Mouse (Mus musculus): Measurements from ENCODE around the gene Kifap3. TPM values are rescaled to one million over a fixed set of nuclear protein-coding genes. Genes with fewer than 3 reads are reported as not detected.

Gene Kifap3
- polyA plus RNA-seq, 1 experiment from 2014 or later, result 1.8 TPM

DNA sequence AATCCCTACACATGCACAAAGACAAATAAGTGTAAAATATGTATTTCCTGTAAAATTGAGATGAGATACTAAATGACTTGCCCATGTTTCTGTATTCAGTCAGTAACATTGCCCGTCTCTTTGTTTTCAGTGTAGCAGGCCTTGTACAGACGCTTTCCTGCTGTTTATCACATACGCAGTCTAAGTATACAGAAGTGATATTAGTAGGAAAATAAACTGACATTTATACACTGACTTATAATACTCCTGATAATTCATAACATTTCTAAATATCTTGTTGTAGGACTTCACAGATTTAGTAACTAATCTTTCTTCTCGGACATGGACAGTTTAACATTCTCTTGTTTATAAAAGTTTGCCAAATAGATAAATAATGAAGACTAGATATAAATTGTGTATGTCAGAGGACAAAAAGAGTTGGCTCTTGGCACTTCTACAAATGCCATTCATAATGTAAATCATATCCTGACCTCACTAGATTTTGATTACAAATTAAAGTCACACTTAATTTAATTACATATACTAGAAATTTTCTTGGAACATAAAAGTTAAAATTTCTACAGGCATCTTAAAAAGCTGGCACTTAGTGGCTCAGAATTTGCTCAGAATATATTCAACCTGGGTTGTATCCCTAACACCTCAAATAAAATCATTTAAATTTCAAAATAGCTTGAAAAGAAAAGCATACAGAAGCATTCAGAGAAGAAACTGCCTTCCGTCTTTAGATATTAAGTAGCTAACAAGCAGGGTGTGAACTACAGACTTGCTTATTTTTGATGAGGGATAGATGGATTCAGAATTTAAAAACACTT, 138.2 kb downstream of the Kifap3 start:
- Histone ChIP-seq H3K4me1 (ENCODE audit: insufficient read depth) (no peaks in the 10 kb centered on the region), H3K9ac (replicated peaks) (no peak overlapping the region), H3K9me3 (ENCODE audit: low read length) (no peaks in the 10 kb centered on the region), H3K36me3 (replicated peaks; ENCODE audit: insufficient read depth, low read length) (no peaks in the 10 kb centered on the region), H3K27me3 (ENCODE audit: insufficient read depth, low read length) (no peaks in the 10 kb centered on the region), H3K4me2 (ENCODE audit: low read depth, low read length) (no peak overlapping the region), H3K4me3 (ENCODE audit: low read depth, low read length) (no peak overlapping the region), H3K27ac (ENCODE audit: low read depth) (no peak overlapping the region)
- WGBS (ENCODE audit: insufficient replicate concordance), result 87% methylated on average over 5 of the region's 5 CpGs
- DNase-seq, result no peak
- no peak for TF ChIP-seq CTCF (IDR thresholded peaks at IDR 0.05; ENCODE audit: low read depth)
- TF ChIP-seq EP300 (IDR thresholded peaks at IDR 0.05; ENCODE audit: low read depth), result no peak
- no peak for ATAC-seq

DNA sequence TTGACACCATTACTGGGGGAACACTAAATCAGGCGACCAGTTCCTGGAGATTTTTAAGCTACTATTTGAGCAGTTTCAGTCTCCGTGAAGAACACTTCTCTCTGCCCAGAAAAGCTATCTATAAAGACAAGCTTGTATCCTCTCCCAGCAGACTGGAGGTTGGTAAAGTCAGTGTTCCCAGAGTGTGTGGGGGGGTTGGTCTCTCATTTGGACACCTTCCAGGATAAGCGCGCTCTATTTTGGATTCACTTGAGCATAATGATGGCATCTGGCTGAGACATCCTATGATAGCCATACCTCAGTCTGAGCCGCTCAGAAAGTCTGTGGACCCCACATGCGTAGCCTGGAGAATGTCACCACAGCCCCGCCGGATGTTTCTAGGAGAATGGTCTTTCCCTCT, 144.7 kb downstream of the Kifap3 start:
- Histone ChIP-seq H3K4me3 (ENCODE audit: low read depth, low read length) (no peak overlapping the region), H3K4me1 (ENCODE audit: insufficient read depth) (peaks cover 2% of the 10 kb centered on the region; the same call in 1 of the 2 replicates)
- ATAC-seq, result no peak

DNA sequence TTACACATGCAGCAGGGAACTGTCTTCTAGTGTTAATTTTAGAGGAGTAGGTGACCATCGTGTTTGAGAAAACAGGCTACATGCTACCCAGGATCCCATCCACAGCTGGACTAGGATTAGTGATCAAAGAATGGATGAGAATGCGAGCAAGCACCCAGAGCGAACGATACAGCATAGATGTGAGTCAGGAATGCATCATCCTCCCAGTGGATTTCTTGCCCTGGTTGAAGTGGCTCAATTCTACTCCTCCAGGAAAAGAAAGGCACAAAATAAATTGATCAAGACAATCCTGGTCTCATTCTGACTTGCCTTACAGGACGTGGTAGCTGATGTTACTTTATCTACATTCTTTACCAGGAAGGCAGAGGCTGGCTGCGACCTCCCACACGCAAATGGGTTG, 149.5 kb downstream of the Kifap3 start, which contains the start of gene Scyl3:
Gene Scyl3 (plus strand): TSS at position 255 of the 400 bp plus-strand sequence.
- H3K9me3 ChIP-seq (ENCODE audit: low read length), result no peaks in the 10 kb centered on the region

More for the DNA sequence above, 144.7 kb downstream of the Kifap3 start:
- Histone ChIP-seq H3K9me3 (ENCODE audit: low read length) (no peaks in the 10 kb centered on the region), H3K4me2 (ENCODE audit: low read depth, low read length) (no peak overlapping the region), H3K27me3 (ENCODE audit: insufficient read depth, low read length) (no peaks in the 10 kb centered on the region), H3K36me3 (replicated peaks; ENCODE audit: insufficient read depth, low read length) (no peaks in the 10 kb centered on the region), H3K27ac (ENCODE audit: low read depth) (no peak overlapping the region), H3K9ac (replicated peaks) (no peak overlapping the region)
- 81% methylated on average over 8 of the region's 8 CpGs for WGBS (ENCODE audit: insufficient replicate concordance)
- DNase-seq, result no peak
- TF ChIP-seq CTCF (IDR thresholded peaks at IDR 0.05; ENCODE audit: low read depth) (no peak), EP300 (IDR thresholded peaks at IDR 0.05; ENCODE audit: low read depth) (no peak)

DNA sequence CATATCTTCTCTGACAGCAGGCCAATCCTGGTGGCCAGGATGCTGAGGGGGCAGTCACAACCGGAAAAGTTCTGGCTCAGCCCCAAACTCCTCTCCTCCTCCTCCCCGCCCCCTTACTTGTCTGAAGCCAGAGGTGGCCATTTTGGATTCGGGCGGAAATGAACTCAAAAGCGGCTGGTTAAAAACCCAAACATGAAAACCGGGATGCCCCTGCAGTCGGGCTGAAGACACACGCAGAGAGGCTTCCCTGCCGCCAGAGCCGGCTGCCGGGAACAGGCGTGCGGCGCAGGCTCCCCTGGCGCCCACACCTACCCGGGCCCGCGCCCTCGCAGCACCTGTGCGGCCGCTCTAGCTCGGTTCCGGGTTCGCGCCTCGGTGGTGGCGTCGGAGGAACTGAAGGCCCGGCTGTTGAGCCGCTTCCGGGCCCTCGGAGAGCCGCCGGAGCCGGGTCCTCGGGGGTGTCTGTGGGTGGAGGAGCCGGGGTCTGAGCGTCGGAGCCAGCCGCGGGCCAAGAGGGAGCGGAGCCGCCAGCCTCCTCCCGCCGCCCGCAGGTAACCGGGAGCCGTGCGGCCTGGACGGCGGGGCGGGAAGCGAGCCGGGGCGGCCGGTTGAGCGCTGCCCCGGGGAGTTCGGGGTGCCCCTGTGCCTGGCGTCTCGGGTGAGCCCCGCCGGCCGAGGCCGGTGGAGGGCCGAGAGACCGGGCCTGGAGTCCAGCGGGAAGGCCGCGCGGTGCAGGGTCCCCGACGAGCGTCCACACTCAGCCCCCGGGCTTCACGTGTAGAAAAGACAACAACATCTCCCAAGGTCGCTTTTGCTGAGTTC, 150.5 kb downstream of the Kifap3 start:
- ATAC-seq, result peak; percentile 89
- peaks cover 10% of the 10 kb centered on the region for H3K36me3 ChIP-seq (replicated peaks; ENCODE audit: insufficient read depth, low read length)
- H3K4me3 ChIP-seq (ENCODE audit: low read depth, low read length), result peak overlapping the region; percentile 96
- under 1% methylated on average over 73 of the region's 77 CpGs for WGBS (ENCODE audit: insufficient replicate concordance)
- H3K9me3 ChIP-seq (ENCODE audit: low read length), result no peaks in the 10 kb centered on the region
- no peaks in the 10 kb centered on the region for H3K27me3 ChIP-seq (ENCODE audit: insufficient read depth, low read length)
- peak overlapping the region; percentile 85 for H3K27ac ChIP-seq (ENCODE audit: low read depth)
- peak; percentile 91 for DNase-seq
- H3K4me2 ChIP-seq (ENCODE audit: low read depth, low read length), result peak overlapping the region; percentile 77
- H3K9ac ChIP-seq (replicated peaks), result peak overlapping the region; percentile 97
- TF ChIP-seq EP300 (IDR thresholded peaks at IDR 0.05; ENCODE audit: low read depth) (peak; percentile 57; the same call in 1 of the 2 replicates), CTCF (IDR thresholded peaks at IDR 0.05; ENCODE audit: low read depth) (no peak)
- peaks cover 21% of the 10 kb centered on the region for H3K4me1 ChIP-seq (ENCODE audit: insufficient read depth)

More for the DNA sequence above, 149.5 kb downstream of the Kifap3 start, which contains the start of gene Scyl3:
- H3K4me3 ChIP-seq (ENCODE audit: low read depth, low read length), result peak within 1 kb of the TSS; percentile 96
- ATAC-seq (no peak), DNase-seq (no peak)
- 0 out of 2 replicates have a peak, but pooled peaks cover 4% of the 10 kb centered on the region for H3K36me3 ChIP-seq (replicated peaks; ENCODE audit: insufficient read depth, low read length)
- H3K27me3 ChIP-seq (ENCODE audit: insufficient read depth, low read length), result no peaks in the 10 kb centered on the region
- TF ChIP-seq CTCF (IDR thresholded peaks at IDR 0.05; ENCODE audit: low read depth) (no peak), EP300 (IDR thresholded peaks at IDR 0.05; ENCODE audit: low read depth) (no peak)
- H3K27ac ChIP-seq (ENCODE audit: low read depth), result peak within 1 kb of the TSS; percentile 85
- H3K9ac ChIP-seq (replicated peaks), result peak within 1 kb of the TSS; percentile 97
- peaks cover 21% of the 10 kb centered on the region for H3K4me1 ChIP-seq (ENCODE audit: insufficient read depth)
- 75% methylated on average over 7 of the region's 7 CpGs for WGBS (ENCODE audit: insufficient replicate concordance)
- H3K4me2 ChIP-seq (ENCODE audit: low read depth, low read length), result peak within 1 kb of the TSS; percentile 77

DNA sequence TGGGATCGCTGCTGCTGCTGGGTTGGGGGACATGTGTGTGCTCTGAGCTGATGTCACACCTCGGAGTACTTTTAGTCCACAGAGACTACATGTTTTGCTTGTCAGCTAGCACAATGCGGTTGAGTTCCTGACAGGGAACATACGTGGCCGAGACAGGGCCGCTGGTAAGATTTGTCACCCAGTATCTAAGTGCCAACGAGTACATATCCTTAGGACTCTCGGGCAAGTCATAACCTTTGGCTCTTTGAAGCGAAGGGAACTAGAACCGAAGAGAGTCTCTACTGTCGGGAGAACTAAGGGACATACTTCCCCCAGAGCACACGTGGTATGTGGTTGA, 151.0 kb downstream of the Kifap3 start:
- WGBS (ENCODE audit: insufficient replicate concordance), result under 1% methylated on average over 12 of the region's 12 CpGs
- Histone ChIP-seq H3K4me3 (ENCODE audit: low read depth, low read length) (peak overlapping the region; percentile 96), H3K9ac (replicated peaks) (peak overlapping the region; percentile 97), H3K27me3 (ENCODE audit: insufficient read depth, low read length) (no peaks in the 10 kb centered on the region), H3K27ac (ENCODE audit: low read depth) (peak overlapping the region; percentile 85), H3K9me3 (ENCODE audit: low read length) (no peaks in the 10 kb centered on the region), H3K36me3 (replicated peaks; ENCODE audit: insufficient read depth, low read length) (peaks cover 16% of the 10 kb centered on the region), H3K4me1 (ENCODE audit: insufficient read depth) (peaks cover 21% of the 10 kb centered on the region), H3K4me2 (ENCODE audit: low read depth, low read length) (peak overlapping the region; percentile 77)
- peak; percentile 33; the same call in 1 of the 2 replicates for ATAC-seq
- no peak for TF ChIP-seq CTCF (IDR thresholded peaks at IDR 0.05; ENCODE audit: low read depth)
- TF ChIP-seq EP300 (IDR thresholded peaks at IDR 0.05; ENCODE audit: low read depth), result no peak
- no peak for DNase-seq

DNA sequence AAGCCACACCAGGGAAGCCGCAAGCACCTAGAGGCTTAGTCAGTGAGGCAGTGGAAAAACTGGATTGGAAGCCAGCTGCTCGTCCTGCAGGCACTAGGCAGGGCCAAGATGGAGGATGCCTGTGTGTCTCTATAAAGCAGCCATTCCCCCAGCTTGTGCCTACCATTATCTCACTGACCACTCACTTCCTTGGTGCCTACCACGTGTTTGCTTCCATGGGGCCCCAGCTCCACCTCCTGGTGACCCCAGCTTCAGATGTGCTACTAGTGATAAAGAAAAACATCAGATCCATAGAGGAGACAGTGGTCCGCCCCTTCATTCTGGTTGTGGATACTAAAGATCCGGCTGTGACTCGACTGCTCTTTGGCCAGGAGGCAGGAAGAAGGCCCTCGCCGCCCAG, 152.4 kb downstream of the Kifap3 start:
- Histone ChIP-seq H3K4me3 (ENCODE audit: low read depth, low read length) (no peak overlapping the region), H3K4me2 (ENCODE audit: low read depth, low read length) (peak overlapping the region; percentile 77), H3K27ac (ENCODE audit: low read depth) (no peak overlapping the region), H3K4me1 (ENCODE audit: insufficient read depth) (peaks cover 21% of the 10 kb centered on the region), H3K27me3 (ENCODE audit: insufficient read depth, low read length) (no peaks in the 10 kb centered on the region), H3K9me3 (ENCODE audit: low read length) (no peaks in the 10 kb centered on the region), H3K9ac (replicated peaks) (no peak overlapping the region; the same call in 1 of the 2 replicates), H3K36me3 (replicated peaks; ENCODE audit: insufficient read depth, low read length) (peaks cover 28% of the 10 kb centered on the region)
- no peak for ATAC-seq
- 65% methylated on average over 8 of the region's 8 CpGs for WGBS (ENCODE audit: insufficient replicate concordance)
- no peak for DNase-seq
- TF ChIP-seq EP300 (IDR thresholded peaks at IDR 0.05; ENCODE audit: low read depth) (no peak), CTCF (IDR thresholded peaks at IDR 0.05; ENCODE audit: low read depth) (no peak)
